Mouse (Mus musculus): ENCODE measurements around the gene Itih5.

The Itih5 gene

DNA sequence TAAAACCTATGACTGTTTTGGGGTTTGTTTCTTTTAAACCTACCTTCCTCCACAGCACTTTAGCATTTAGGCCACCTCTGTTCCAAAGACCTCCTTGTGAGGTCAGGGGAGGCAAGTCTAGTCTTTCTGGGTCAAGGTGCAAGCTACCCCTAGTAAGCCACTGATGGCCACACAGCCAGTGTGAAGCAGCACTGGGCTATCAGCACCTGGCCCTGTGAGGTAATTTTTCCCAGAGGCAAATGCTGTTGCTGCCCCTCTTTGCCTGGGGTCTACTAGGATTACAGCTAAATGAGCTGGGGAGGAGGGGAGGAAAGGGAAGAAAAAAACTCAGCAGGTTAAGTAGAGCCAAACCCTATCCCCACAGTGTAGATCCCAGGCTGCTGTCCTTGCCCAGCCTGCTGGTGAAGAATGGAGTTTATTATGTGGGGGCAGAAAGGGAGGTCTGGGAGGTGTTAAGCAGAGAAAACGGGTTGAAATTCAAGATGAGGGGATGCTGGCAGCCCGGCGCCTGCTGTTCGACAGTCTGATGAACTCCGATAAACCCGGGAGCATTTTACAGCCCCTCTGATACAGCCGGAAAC, 110.6 kb downstream of the Itih5 start:
- no peak for DNase-seq

GRCm38 (mm10) chr2:10265881-10266280, 112.5 kb downstream of the Itih5 start:
- no peak for DNase-seq

- DNase-seq: no peak
Measured at GRCm38 (mm10) chr2:10272604-10273115, 119.3 kb downstream of the Itih5 start.

DNA sequence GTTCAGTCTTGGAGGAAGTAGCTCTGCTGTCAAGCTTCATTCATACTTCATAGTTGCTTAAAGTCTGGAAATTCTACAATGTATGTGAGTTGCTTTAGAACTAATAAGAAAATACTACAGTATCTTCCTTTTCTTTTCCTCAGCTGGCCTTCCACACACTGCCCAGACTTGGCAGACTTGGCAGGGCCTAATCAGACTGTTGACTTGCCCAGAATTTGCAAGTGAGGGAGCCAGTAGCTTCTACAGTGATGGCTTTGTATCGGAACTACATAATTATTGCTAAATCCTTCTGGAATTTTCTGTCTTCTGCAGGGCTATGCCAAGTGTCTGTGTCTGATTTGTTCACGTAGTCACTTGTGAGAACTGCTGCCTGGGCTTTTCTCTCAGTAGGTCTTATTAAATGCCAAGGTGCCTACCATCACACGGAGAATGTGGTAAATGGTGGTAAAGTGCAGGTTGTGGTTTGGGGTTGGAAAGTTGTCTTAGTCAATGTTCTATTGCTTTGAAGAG, 120.2 kb downstream of the Itih5 start:
- DNase-seq: no peak

DNA sequence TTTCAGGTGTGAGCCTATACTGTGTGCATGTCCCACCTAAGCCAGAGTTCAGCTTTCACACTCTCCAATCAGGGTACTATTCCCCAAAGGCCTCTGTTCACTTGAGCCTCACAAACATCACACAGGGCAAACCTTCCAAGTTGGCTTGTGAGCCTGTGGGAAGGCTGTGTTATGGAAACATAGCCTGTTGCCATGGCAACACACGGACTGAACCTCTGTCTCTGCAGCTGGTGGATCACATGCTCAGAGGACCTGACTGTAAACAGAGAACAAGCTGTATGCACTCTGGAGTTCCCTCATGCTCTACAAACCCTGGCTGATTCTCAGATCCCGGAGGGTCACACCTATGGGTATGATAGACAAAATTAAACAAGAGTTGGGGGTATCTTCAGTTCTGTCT, 122.8 kb downstream of the Itih5 start:
- DNase-seq: no peak

DNA sequence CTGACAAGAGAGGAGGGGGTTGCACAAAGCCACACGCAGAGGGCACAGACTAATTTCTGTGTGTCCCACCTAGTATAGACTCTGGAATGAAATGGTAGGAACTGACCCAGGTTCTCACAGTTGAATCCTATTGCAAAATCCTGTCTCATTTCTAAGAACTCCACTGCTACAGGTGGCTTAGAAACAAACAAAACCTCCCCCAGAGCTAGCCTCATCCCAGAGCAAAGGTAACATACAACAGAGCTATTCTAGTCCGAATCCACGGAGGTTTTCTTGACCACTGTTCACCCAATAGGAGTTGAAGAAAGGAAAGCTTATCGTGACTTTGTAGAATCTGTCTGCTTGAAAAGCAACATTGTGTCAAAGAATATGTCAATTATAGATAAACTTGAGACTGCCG, 130.3 kb downstream of the Itih5 start:
- DNase-seq: no peak

- DNase-seq: no peak
Measured at GRCm38 (mm10) chr2:10284636-10285270, 131.4 kb downstream of the Itih5 start.

DNA sequence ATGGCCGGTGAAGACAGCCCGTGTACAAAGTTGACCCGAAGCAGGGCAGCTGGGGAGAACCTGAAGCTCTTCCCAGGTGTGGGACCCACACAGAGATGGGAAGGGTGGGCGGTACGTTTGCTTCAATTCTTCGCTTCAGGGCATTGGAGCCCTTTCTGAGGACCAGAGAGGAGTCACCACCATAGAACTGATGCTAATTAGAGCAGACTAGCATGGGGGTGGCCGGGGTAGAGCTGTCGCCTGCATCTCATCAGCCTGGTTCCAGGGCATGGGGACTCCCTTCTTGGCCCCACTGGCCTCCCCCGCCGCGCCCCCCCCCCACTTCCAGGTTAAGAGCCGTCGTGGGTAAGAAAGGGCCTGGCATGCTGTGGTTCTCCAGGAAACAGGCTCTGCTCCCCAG, 132.6 kb downstream of the Itih5 start:
- no peak for DNase-seq

- peak in 1 of 2 experiments; percentile 9 for DNase-seq
Measured at GRCm38 (mm10) chr2:10288142-10288831, 134.9 kb downstream of the Itih5 start.

- DNase-seq: no peak
Measured at GRCm38 (mm10) chr2:10288881-10289280, 135.5 kb downstream of the Itih5 start.

DNA sequence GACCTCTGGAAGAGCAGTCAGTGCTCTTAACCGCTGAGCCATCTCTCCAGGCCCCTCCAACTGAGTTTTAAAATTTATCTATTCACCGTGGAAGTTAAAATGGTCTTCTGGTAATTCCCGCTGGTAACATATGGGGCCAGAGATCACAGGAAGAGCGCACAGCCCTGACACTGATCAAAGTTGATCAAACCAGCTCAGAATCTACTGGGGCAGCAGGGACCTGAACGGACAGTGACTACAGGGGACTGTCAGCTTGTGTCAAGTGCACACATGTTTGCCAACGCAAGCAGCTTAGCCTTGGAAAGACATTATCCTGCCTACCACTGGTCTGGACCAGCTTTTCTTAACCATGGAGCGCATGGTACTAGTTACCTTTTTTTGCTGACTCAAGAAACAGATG, 136.7 kb downstream of the Itih5 start:
- DNase-seq: no peak

DNA sequence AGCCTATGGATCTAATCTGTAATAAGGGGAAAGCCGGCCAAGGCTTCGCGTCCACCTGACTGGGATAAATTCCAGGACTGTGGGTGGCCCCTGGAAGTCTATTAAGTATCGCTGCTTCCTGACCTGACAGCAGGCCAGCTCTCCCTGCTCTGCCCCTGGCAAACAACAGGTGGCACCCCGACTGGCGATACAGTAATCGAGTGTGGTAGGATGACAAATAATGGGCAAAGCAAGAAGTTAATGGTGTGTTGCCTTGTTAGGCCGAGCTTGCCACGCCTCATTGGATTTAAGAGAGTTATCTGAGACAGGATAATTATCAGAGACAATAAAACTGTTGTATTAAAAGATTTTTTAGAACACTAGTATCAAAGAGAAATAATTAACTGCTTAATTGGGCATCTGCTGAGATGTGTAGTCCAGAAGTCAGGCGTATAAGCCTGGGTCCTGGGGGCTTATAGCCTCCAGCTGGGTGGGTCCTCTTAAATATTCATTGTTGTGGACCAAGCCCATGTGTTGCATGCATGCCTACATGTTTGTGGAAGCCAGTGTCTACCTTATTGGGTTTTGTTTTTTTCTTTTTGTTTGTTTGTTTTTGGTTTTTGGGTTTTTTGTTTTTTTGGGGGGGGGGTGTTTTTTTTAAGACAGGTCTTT, 140.3 kb downstream of the Itih5 start:
- DNase-seq: no peak

DNA sequence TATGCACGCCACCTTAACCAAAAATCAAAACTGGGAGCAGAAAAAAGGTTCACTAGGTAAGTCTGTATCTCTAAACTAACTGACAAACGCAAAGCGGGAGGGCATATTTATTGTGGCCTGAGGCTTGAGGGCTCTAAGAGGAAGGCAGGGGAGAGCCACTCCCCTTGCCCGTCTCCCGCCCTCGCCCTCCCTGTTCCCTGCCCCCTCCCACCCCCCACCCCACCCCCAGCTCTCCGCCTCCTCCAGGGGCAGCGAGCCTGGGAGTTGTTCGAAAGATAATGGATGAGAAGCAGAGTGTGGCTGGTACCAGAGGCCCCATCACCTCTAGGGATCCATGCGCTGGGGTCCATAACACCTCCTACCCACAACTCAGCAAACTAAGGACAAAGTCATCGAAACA, 142.5 kb downstream of the Itih5 start:
- no peak for DNase-seq

DNA sequence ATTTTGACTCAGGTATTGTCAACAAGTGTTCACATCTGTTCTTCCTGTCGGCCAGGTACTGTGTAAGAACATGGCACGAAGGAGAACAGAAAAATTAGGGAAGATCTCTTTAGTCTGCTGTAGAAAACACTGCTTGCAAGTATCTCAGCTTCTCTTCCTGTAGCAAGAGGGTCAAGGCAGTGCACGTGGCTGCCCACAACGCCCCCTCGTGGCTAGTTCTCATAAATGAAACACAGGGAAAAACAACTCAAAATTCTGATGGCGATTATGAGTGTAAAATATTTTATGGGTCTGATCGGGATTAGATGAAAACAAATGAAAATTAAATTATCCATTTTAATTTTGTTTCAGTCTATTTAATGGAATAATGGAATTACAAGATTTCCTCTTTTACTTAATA, 146.9 kb downstream of the Itih5 start:
- DNase-seq: no peak

DNA sequence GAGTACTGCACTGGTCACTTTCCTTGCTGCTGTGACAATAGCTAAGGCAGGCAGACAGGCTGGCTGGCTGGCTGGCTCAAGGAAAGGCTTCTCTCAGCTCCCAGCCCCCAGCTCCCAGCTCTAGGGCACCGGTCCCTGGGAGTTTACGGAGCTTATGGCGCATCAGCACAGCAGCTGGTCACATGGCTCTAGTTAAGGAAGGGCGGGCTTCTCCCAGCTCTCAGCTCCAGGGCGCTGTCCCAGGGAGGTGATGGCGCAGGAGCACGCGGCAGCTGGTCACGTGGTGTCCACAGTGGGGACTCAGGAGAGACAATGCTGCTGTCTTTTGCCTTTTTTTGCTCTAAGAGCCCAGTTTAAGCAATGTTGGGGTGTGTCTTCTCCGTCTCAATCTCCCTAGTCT, 147.4 kb downstream of the Itih5 start:
- DNase-seq: no peak

DNA sequence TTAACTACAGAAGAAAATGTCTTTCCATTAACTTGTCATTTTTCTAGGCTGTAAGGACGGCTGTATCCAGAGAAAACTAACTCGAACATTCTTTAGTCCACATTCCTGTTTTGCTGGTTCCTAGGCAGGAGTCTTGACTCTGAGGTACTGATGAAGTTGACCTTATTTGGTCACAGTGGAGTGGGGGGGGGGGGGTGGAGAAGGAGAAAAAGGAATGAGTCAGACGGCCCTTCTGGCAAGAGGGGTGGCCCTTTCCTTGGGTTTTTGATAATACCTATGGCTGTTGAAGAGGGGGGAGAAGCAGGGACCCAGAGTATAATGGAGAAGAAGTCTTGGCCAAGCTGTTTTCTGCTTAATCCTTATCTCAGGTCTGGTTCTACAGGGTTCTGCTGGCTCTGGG, 148.0 kb downstream of the Itih5 start:
- DNase-seq: no peak

DNA sequence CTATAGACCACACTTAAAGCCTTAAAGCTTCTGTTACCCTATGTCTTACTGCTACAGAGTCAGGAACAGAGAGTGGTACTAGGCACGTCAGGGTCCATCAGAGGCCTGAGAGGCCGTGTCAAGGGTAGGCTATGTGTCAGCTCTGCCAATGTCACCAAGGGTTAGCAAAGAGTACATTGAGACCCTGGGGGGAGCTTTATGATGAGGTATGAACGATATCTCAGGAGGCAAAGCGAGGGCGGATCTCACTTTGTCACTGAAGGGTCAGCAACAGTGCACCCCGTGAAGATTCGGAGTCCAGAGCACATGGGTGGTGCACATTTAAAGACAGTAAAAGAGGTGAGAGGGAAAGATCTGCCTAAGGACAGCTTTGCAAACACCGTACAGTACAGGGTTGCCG, 148.6 kb downstream of the Itih5 start:
- no peak for DNase-seq

DNA sequence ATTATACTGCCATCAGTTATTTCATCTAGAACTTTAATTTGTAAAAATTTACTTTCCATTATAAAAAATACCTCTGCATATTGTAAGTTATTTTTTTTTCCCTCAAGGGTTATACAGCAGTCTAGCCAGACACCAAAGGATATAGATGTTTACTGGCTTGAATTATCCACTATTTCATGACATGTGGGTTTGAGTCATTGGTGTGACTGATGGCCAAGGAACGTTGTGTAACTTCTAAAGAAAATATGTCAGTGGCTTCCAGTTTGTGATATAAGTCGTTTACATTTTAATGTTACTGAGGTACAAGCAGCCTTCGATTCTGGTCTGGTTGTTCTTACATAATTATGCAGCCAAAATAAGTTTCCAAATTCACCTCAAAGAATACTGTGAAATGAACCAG, 151.5 kb downstream of the Itih5 start:
- no peak for DNase-seq

All from thymus, adult 18-20 months (tissue).